ENCODE assay signal across 12 mouse cellular contexts in genomic region chr8:60891757-60892156, GRCm38 (mm10). TPM values are rescaled to one million over a fixed set of nuclear protein-coding genes. Genes with fewer than 3 reads are reported as not detected.
DNase-seq lines count a peak whose midpoint lies in the region; ATAC-seq and TF ChIP-seq lines count a peak whose summit lies in the region.
"Had no signal": no experiment of that assay in that cellular context is flagged by ENCODE, and none has a peak within 500 bp of the region (broad histone marks: within the 10 kb centered on the region; RNA-seq: fewer than 3 reads in every experiment).

No protein-coding gene starts in this region.

- no peak for ATAC-seq in lung, embryonic 14.5 days (ENCODE audit: insufficient read depth)
- ATAC-seq in embryonic facial prominence, embryonic 13.5 days (ENCODE audit: insufficient number of reproducible peaks, insufficient read depth, low FRiP score, low TSS enrichment, low read depth) = no peak
- no peak for ATAC-seq in limb, embryonic 13.5 days (ENCODE audit: low FRiP score, low read depth)
- no peak for ATAC-seq in neural tube, embryonic 15.5 days (ENCODE audit: low FRiP score)
- ATAC-seq: intestine, postnatal 0 days had no signal

- H3K36me3 ChIP-seq in lung, embryonic 14.5 days (ENCODE audit: insufficient read depth) = peaks cover 12% of the 10 kb centered on the region; the same call in 1 of the 2 replicates
- H3K36me3 ChIP-seq in embryonic facial prominence, embryonic 13.5 days = peaks cover 26% of the 10 kb centered on the region
- H3K36me3 ChIP-seq in limb, embryonic 13.5 days = peaks cover 19% of the 10 kb centered on the region
- H3K36me3 ChIP-seq in neural tube, embryonic 15.5 days = peaks cover 13% of the 10 kb centered on the region

- H3K27ac ChIP-seq in lung, embryonic 14.5 days (ENCODE audit: low read depth) = no peak overlapping the region
- H3K27ac ChIP-seq in embryonic facial prominence, embryonic 13.5 days = no peak overlapping the region
- no peak overlapping the region for H3K27ac ChIP-seq in limb, embryonic 13.5 days
- H3K27ac ChIP-seq in neural tube, embryonic 15.5 days (replicated peaks) = no peak overlapping the region

- no peak for DNase-seq in lung, embryonic 14.5 days
- no peak for DNase-seq in lung, postnatal 14 days
- no peak for DNase-seq in yolk sac, embryonic 10.5 days (ENCODE audit: low spot score)
- no peak for DNase-seq in right cerebral cortex, adult 2 months (ENCODE audit: low spot score in 2 of 2)
- DNase-seq: gastrocnemius, postnatal 14 days; layer of hippocampus, postnatal 36 days; right cerebral cortex, postnatal 4 days; thymus, postnatal 4 days had no signal

- TF ChIP-seq CTCF in lung, embryonic 14.5 days (IDR thresholded peaks at IDR 0.05; ENCODE audit: low read depth) = no peak

- H3K4me1 ChIP-seq in lung, embryonic 14.5 days (ENCODE audit: insufficient read depth) = no peaks in the 10 kb centered on the region
- H3K4me1 ChIP-seq in embryonic facial prominence, embryonic 13.5 days = peaks cover 16% of the 10 kb centered on the region
- peaks cover 25% of the 10 kb centered on the region for H3K4me1 ChIP-seq in limb, embryonic 13.5 days
- peaks cover 23% of the 10 kb centered on the region for H3K4me1 ChIP-seq in neural tube, embryonic 15.5 days

- no peak overlapping the region for H3K9ac ChIP-seq in lung, embryonic 14.5 days
- H3K9ac ChIP-seq in embryonic facial prominence, embryonic 13.5 days = no peak overlapping the region
- no peak overlapping the region for H3K9ac ChIP-seq in limb, embryonic 13.5 days
- no peak overlapping the region for H3K9ac ChIP-seq in neural tube, embryonic 15.5 days (replicated peaks)

- no peaks in the 10 kb centered on the region for H3K27me3 ChIP-seq in lung, embryonic 14.5 days (ENCODE audit: insufficient read depth, low read length)
- H3K27me3 ChIP-seq in embryonic facial prominence, embryonic 13.5 days = no peaks in the 10 kb centered on the region
- no peaks in the 10 kb centered on the region for H3K27me3 ChIP-seq in limb, embryonic 13.5 days
- no peaks in the 10 kb centered on the region for H3K27me3 ChIP-seq in neural tube, embryonic 15.5 days (replicated peaks)

- no peaks in the 10 kb centered on the region for H3K9me3 ChIP-seq in lung, embryonic 14.5 days (ENCODE audit: low read depth, low read length)
- no peaks in the 10 kb centered on the region for H3K9me3 ChIP-seq in embryonic facial prominence, embryonic 13.5 days
- H3K9me3 ChIP-seq in limb, embryonic 13.5 days = no peaks in the 10 kb centered on the region
- H3K9me3 ChIP-seq in neural tube, embryonic 15.5 days (replicated peaks) = no peaks in the 10 kb centered on the region

- 89% methylated on average over 4 of the region's 4 CpGs for WGBS in lung, embryonic 14.5 days
- 90% methylated on average over 4 of the region's 4 CpGs for WGBS in embryonic facial prominence, embryonic 13.5 days
- 90% methylated on average over 4 of the region's 4 CpGs for WGBS in limb, embryonic 13.5 days
- 98% methylated on average over 4 of the region's 4 CpGs for WGBS in neural tube, embryonic 15.5 days

- peak overlapping the region; percentile 78 for H3K4me2 ChIP-seq in lung, embryonic 14.5 days
- peak overlapping the region; percentile 75 for H3K4me2 ChIP-seq in embryonic facial prominence, embryonic 13.5 days
- H3K4me2 ChIP-seq in limb, embryonic 13.5 days (replicated peaks) = peak overlapping the region; percentile 82
- H3K4me2 ChIP-seq in neural tube, embryonic 15.5 days = peak overlapping the region; percentile 78; the same call in 1 of the 2 replicates

- peak overlapping the region; percentile 75; the same call in 1 of the 2 replicates for H3K4me3 ChIP-seq in lung, embryonic 14.5 days (ENCODE audit: low read depth, low read length)
- 0 out of 2 replicates have a peak overlapping the region, but pooled peaks have one; percentile 2 for H3K4me3 ChIP-seq in embryonic facial prominence, embryonic 13.5 days
- peak overlapping the region; percentile 82 for H3K4me3 ChIP-seq in limb, embryonic 13.5 days
- H3K4me3 ChIP-seq in neural tube, embryonic 15.5 days (replicated peaks) = no peak overlapping the region; the same call in 1 of the 2 replicates

RNA-seq across cellular contexts. Expression of gene Hpf1, which starts 1.5 kb away (rescaled TPM):
- polyA plus RNA-seq in lung, embryonic 14.5 days (2014; fragmentation: Nextera tagmentation; extraction: Ambion mirVana) = 106 and 115 TPM in 2 replicates
- 117 and 122 TPM in 2 replicates for polyA plus RNA-seq in embryonic facial prominence, embryonic 13.5 days (2015; fragmentation: Nextera tagmentation; extraction: Ambion mirVana)
- 121 and 124 TPM in 2 replicates for polyA plus RNA-seq in limb, embryonic 13.5 days (2015; fragmentation: Nextera tagmentation; extraction: Ambion mirVana)
- polyA plus RNA-seq in neural tube, embryonic 15.5 days (2015; fragmentation: Nextera tagmentation; extraction: Ambion mirVana) = 109 and 115 TPM in 2 replicates
